Mouse (Mus musculus) liver, embryonic 11.5 days (tissue): ENCODE results near the gene Slc6a21. TPM values are rescaled to one million over a fixed set of nuclear protein-coding genes. Genes with fewer than 3 reads are reported as not detected.
A peak's percentile ranks its signal among the peaks of the same experiment; 100 is the strongest.

ENCODE experiments used
- ATAC-seq: fragments of 200-750 bp; cut with Nextera tagmentation; replicated peaks from 2 replicates; pipeline ENCODE4 v1.8.0; 2017; ENCODE audit warnings: moderate number of reproducible peaks, mild to moderate bottlenecking, moderate TSS enrichment, moderate library complexity; ENCODE audit not compliant: low FRiP score
- DNase-seq: peaks from one replicate; pipeline ENCODE4 v3.0.0-alpha.2; 2017; ENCODE audit warnings: low spot score
- H3K27ac ChIP-seq: fragments of 300-500 bp; sonication (generic); 2 replicates; pipeline ENCODE4 v1.5.1; 2014; ENCODE audit warnings: mild to moderate bottlenecking, low read depth, low read length, control low read depth
- H3K27me3 ChIP-seq: fragments of 300-500 bp; sonication (generic); replicated peaks from 2 replicates; pipeline ENCODE4 v1.6.1; 2014; ENCODE audit warnings: low read length, mixed read lengths; ENCODE audit not compliant: control insufficient read depth, insufficient read depth
- H3K36me3 ChIP-seq: fragments of 300-500 bp; sonication (generic); 2 replicates; pipeline ENCODE4 v1.6.1; 2014; ENCODE audit warnings: mild to moderate bottlenecking, low read length, moderate library complexity, mixed read lengths; ENCODE audit not compliant: control insufficient read depth, insufficient read depth
- H3K4me1 ChIP-seq: fragments of 300-500 bp; sonication (generic); replicated peaks from 2 replicates; pipeline ENCODE4 v1.6.1; 2014; ENCODE audit warnings: low read length, mixed read lengths; ENCODE audit not compliant: control insufficient read depth, insufficient read depth
- H3K4me2 ChIP-seq: fragments of 300-500 bp; sonication (generic); 2 replicates; pipeline ENCODE4 v1.6.1; 2014; ENCODE audit warnings: mild to moderate bottlenecking, control low read depth, moderate library complexity
- H3K4me3 ChIP-seq: fragments of 300-500 bp; sonication (generic); 2 replicates; pipeline ENCODE4 v1.5.1; 2014; ENCODE audit warnings: low read depth, low read length, control low read depth
- H3K9ac ChIP-seq: fragments of 300-500 bp; sonication (generic); 2 replicates; pipeline ENCODE4 v1.6.1; 2014; ENCODE audit warnings: low read depth, low read length, control low read depth
- H3K9me3 ChIP-seq: fragments of 300-500 bp; sonication (generic); 2 replicates; pipeline ENCODE4 v1.6.1; 2016; ENCODE audit warnings: low read length, inconsistent platforms, mixed read lengths; ENCODE audit not compliant: control insufficient read depth
- WGBS: fragments of 180-500 bp; shearing (Covaris S2); extraction: QIAGEN DNeasy Blood & Tissue Kit; methylation state at CpG from one replicate; pipeline ENCODE4 v1.1.7; 2014; 5-methylcytosine and 5-hydroxymethylcytosine counted together
- polyA plus RNA-seq: library from polyadenylated mRNA; unstranded; fragments of >200 nt; fragmentation: Nextera tagmentation; extraction: Ambion mirVana; gene quantifications from 2 replicates; pipeline ENCODE4 v1.2.1, GENCODE M21; 2014

Slc6a21 gene
- polyA plus RNA-seq, 1 experiment from 2014 or later: not detected

- Histone ChIP-seq H3K9ac (no peak overlapping the region), H3K4me3 (peak overlapping the region; percentile 20), H3K4me2 (peak overlapping the region; percentile 60), H3K27ac (no peak overlapping the region; the same call in 1 of the 2 replicates), H3K4me1 (peaks cover 29% of the 10 kb centered on the region), H3K9me3 (no peaks in the 10 kb centered on the region), H3K36me3 (peaks cover 20% of the 10 kb centered on the region), H3K27me3 (0 out of 2 replicates have a peak, but pooled peaks cover 4% of the 10 kb centered on the region)
- WGBS: 29% methylated on average over 29 of the region's 29 CpGs
- ATAC-seq (0 out of 2 replicates have a peak, but pooled peaks have one; percentile 13), DNase-seq (peak; percentile 57)
Measured at GRCm38 (mm10) chr7:45234333-45234841, 42.9 kb upstream of the Slc6a21 start.

GRCm38 (mm10) chr7:45234922-45235571 is 42.3 kb upstream of the Slc6a21 start:
- H3K4me2 ChIP-seq: peak overlapping the region; percentile 60
- peaks cover 6% of the 10 kb centered on the region for H3K27me3 ChIP-seq
- H3K4me1 ChIP-seq: peaks cover 30% of the 10 kb centered on the region
- ATAC-seq (no peak), DNase-seq (no peak)
- 19% methylated on average over 21 of the region's 21 CpGs for WGBS
- no peaks in the 10 kb centered on the region for H3K9me3 ChIP-seq
- H3K36me3 ChIP-seq: peaks cover 14% of the 10 kb centered on the region
- peak overlapping the region; percentile 25 for H3K4me3 ChIP-seq
- H3K27ac ChIP-seq: no peak overlapping the region; the same call in 1 of the 2 replicates
- H3K9ac ChIP-seq: 0 out of 2 replicates have a peak overlapping the region, but pooled peaks have one; percentile 16

GRCm38 (mm10) chr7:45235656-45236180 is 41.6 kb upstream of the Slc6a21 start:
- peaks cover 30% of the 10 kb centered on the region for H3K4me1 ChIP-seq
- no peak overlapping the region for H3K9ac ChIP-seq
- DNase-seq (no peak), ATAC-seq (no peak)
- H3K4me3 ChIP-seq: peak overlapping the region; percentile 25; the same call in 1 of the 2 replicates
- 49% methylated on average over 17 of the region's 17 CpGs for WGBS
- peaks cover 9% of the 10 kb centered on the region for H3K27me3 ChIP-seq
- peaks cover 14% of the 10 kb centered on the region for H3K36me3 ChIP-seq
- H3K4me2 ChIP-seq: peak overlapping the region; percentile 60
- no peaks in the 10 kb centered on the region for H3K9me3 ChIP-seq
- no peak overlapping the region for H3K27ac ChIP-seq

GRCm38 (mm10) chr7:45237747-45238699 is 39.3 kb upstream of the Slc6a21 start:
- Histone ChIP-seq H3K9me3 (no peaks in the 10 kb centered on the region), H3K27me3 (peaks cover 9% of the 10 kb centered on the region), H3K36me3 (no peaks in the 10 kb centered on the region), H3K27ac (peak overlapping the region; percentile 46; the same call in 1 of the 2 replicates), H3K4me2 (peak overlapping the region; percentile 72), H3K9ac (peak overlapping the region; percentile 54), H3K4me3 (peak overlapping the region; percentile 45), H3K4me1 (peaks cover 30% of the 10 kb centered on the region)
- 61% methylated on average over 17 of the region's 17 CpGs for WGBS
- no peak for ATAC-seq
- no peak for DNase-seq

- 22% methylated on average over 20 of the region's 20 CpGs for WGBS
- no peaks in the 10 kb centered on the region for H3K36me3 ChIP-seq
- peak within 1 kb of the TSS; percentile 45 for H3K4me3 ChIP-seq
- H3K4me2 ChIP-seq: peak within 1 kb of the TSS; percentile 72
- peaks cover 9% of the 10 kb centered on the region for H3K27me3 ChIP-seq
- peak; percentile 68 for DNase-seq
- no peaks in the 10 kb centered on the region for H3K9me3 ChIP-seq
- peak; percentile 78 for ATAC-seq
- H3K4me1 ChIP-seq: peaks cover 23% of the 10 kb centered on the region
- peak within 1 kb of the TSS; percentile 54 for H3K9ac ChIP-seq
- H3K27ac ChIP-seq: peak within 1 kb of the TSS; percentile 46; the same call in 1 of the 2 replicates
Measured at GRCm38 (mm10) chr7:45238723-45239496, 38.4 kb upstream of the Slc6a21 start, which contains the start of gene Cd37. Cd37 (minus strand) TSS chr7:45239115.

GRCm38 (mm10) chr7:45240109-45240508 is 37.2 kb upstream of the Slc6a21 start:
- 77% methylated on average over 7 of the region's 7 CpGs for WGBS
- Histone ChIP-seq H3K36me3 (no peaks in the 10 kb centered on the region), H3K4me3 (no peak overlapping the region), H3K4me1 (peaks cover 11% of the 10 kb centered on the region), H3K9me3 (no peaks in the 10 kb centered on the region), H3K27me3 (peaks cover 9% of the 10 kb centered on the region), H3K27ac (no peak overlapping the region), H3K4me2 (no peak overlapping the region), H3K9ac (no peak overlapping the region)
- ATAC-seq (no peak), DNase-seq (no peak)

- peak within 1 kb of the TSS; percentile 44 for H3K4me2 ChIP-seq
- H3K27ac ChIP-seq: no peak within 1 kb of the TSS
- peak within 1 kb of the TSS; percentile 18; the same call in 1 of the 2 replicates for H3K4me3 ChIP-seq
- H3K36me3 ChIP-seq: no peaks in the 10 kb centered on the region
- no peak within 1 kb of the TSS for H3K9ac ChIP-seq
- peaks cover 8% of the 10 kb centered on the region for H3K27me3 ChIP-seq
- no peak for ATAC-seq
- WGBS: 36% methylated on average over 53 of the region's 53 CpGs
- no peak for DNase-seq
- H3K4me1 ChIP-seq: peaks cover 10% of the 10 kb centered on the region
- no peaks in the 10 kb centered on the region for H3K9me3 ChIP-seq
Measured at GRCm38 (mm10) chr7:45240633-45241388, 36.5 kb upstream of the Slc6a21 start, which contains the start of gene Slc6a16. Slc6a16 (plus strand) TSS chr7:45241085.
